Mouse (Mus musculus) cortical plate, adult 2 months (tissue): ENCODE results near the gene Rassf4.

ENCODE experiments used
- CTCF ChIP-seq: fragments of 200-500 bp; IDR thresholded peaks from 2 replicates; pipeline ENCODE4 v1.5.1; 2011; ENCODE audit warnings: mild to moderate bottlenecking, control low read depth, low read length; ENCODE audit not compliant: insufficient read depth; ENCODE audit errors: extremely low read depth
- POLR2A ChIP-seq: fragments of 200-500 bp; IDR thresholded peaks from 2 replicates; pipeline ENCODE4 v1.6.1; 2011; ENCODE audit warnings: mild to moderate bottlenecking, low read length, control low read depth; ENCODE audit not compliant: insufficient read depth; ENCODE audit errors: extremely low read depth

DNA sequence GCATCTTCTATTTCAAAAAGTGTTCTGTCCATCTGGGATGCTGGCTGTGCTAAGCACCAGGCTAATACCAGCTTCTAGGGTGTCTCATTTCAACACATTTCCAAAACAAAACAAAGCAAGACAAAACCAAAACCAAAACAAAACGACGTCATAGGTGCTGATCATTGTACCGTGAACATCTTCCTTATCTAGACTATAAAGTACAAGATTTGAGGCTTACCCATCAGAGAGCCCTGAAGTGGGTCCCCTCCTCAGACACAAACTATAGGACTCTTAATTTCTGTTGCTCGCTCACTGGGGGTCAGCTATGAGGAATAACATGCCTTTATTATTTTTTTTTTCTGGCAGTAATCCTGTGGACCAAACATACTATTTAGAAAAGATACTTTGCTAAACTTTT, 19.9 kb upstream of the Rassf4 start:
- no peak for TF ChIP-seq CTCF
- TF ChIP-seq POLR2A: no peak
